Mouse (Mus musculus) gastrocnemius, adult 18-20 months (tissue): ENCODE measurements at regions not wholly inside any gene's neighbourhood (a gene's known extent, or its start where the extent isn't known, plus 50 kb on each side); places are given as distances from the start of the nearest gene placed in this dataset.

ENCODE experiments used
- DNase-seq: peaks from one replicate; pipeline ENCODE4 v3.0.0; 2021; ENCODE audit warnings: low spot score

DNA sequence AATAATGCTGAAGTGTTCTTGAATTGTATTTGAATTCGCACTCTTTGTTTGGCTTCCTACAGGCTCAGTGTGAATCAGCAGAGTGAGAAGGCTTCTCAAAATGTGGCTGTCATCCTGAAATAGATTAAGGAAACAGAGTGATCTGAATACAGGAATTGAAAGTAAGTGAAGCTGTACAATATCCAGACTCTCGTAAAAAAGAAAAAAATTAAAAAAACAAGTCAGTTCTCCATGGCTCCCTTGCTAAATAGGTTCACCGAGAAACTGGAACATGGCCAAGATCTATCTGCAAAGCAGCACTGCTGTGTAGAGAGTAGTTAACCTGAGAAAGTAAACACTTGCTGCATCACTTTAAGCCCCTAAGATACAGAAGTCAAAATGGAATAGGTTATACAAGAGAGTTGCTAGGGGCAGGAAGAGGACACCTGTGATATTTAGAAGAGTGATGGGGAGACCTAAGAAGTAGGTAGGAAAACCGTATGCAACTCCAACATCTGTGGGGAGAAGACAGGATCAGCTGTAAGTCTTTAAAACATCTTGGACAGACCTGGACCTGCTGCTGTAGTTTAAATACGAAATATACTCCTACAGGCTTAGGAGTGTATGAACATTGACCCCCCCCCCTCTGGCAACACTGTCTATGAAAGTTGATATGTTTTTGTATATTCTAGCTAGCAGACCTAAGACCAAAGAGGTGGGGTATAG lies 423.3 kb downstream of the Basp1 start:
- DNase-seq: no peak

GRCm38 (mm10) chr15:24980841-24981240 lies 432.7 kb downstream of the Basp1 start:
- DNase-seq: no peak

GRCm38 (mm10) chr15:24972020-24972419 lies 441.5 kb downstream of the Basp1 start:
- DNase-seq: no peak

- no peak for DNase-seq
Observed at GRCm38 (mm10) chr15:24969391-24969812, 444.2 kb downstream of the Basp1 start.

- DNase-seq: no peak
Observed at GRCm38 (mm10) chr15:24968636-24969317, 444.8 kb downstream of the Basp1 start.

DNA sequence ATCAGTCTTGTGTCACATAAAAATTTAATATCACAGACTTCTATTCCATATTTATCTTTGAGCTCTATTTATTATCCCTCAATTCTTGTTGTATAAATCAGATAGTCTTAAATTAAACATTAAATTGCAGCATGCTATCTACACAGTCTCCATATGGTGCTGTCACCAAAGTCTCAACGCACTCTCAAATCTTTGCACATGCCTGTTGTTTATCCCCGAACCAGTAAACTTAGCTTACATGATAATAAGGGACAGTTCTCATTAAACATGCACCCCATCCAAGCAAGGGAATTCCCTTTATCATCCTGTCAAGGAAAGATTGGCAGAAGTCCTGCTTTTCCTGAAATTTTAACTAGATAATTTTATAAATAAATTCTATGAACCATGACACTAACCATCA lies 483.8 kb downstream of the Basp1 start:
- no peak for DNase-seq

DNA sequence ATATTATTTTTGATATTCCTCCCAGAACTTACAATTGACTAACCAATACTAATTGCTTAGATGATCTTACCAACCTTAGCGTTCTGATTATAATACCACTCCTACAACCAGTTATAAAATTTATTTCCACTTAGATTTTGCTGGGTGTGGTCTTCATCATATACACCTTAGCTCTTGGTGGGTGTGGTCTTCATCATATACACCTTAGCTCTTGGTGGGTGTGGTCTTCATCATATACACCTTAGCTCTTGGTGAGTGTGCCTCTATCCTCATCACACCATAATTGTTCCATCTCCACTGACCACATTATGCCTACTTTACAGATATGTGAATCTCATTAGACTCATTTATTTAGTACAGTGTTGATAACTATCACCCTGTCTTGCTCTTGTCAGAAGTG lies 501.7 kb downstream of the Basp1 start:
- no peak for DNase-seq

- DNase-seq: no peak
Observed at GRCm38 (mm10) chr15:24911466-24911865, 502.1 kb downstream of the Basp1 start.

GRCm38 (mm10) chr15:24906957-24907356 lies 506.6 kb downstream of the Basp1 start:
- no peak for DNase-seq

- no peak for DNase-seq
Observed at GRCm38 (mm10) chr15:24878846-24879245, 534.7 kb downstream of the Basp1 start.

DNA sequence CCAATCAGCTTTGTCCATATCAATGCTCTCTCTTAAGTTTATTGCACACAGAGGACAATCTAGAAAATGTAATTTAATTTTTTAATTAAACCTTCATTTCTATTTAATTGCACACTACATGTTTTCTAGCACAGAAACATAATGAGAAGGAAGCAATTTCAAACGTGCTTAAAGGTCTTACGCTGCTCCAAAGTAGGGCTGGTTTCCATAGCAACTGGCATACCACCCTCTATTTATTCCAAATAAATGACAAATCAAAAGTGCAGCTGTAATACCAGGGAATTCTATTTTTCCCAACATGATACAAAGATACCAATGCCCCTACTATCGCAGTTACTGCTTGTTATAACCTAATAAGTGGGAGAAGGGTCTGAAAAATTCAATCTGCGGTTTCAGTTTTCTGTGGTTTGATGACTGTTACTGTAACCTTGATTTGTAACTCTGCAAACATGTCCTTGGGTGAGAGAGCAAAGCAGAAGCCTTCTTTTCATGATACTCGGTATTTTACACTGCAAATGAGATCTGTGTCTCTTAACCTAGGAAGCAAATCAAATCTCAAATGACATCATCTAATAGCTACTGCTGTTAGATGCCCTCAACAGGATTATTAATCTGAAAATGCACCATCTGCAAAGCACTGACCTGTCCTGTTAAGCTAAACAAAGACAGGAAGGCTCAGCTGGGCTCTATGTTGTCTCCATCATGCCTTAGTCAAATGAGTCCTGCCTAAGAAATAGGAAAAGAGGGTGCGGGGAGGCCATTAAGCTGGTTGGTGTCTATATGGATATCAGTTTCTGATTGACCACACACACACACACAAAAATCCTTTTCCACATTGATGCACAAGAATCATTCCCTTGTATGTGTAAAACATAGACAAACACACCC lies 535.6 kb downstream of the Basp1 start:
- DNase-seq: no peak

DNA sequence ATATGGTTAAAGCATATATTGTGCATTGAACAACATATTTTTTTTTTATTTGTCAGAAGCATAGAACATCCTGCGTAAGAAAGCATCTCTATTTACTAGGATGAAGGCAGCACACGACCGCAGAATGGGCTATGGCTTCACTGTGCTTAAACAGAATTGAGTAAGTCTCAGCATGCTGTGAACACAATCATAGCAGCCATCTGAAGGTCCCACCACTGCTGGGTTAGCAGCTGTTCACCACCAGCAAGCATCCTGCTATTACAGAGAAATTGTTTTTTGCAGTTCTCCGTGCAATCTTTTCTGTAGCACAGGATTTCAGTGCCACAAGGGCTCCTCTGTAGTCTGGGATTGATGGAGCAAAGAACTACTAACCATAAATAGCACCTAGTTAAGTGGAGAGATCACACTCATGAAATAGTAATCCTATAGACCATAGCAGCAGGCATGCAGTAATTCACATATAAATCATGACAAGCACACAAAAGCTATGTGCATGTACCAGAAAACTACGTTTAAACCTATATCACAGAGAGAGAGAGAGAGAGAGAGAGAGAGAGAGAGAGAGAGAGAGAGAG lies 537.3 kb downstream of the Basp1 start:
- no peak for DNase-seq

DNA sequence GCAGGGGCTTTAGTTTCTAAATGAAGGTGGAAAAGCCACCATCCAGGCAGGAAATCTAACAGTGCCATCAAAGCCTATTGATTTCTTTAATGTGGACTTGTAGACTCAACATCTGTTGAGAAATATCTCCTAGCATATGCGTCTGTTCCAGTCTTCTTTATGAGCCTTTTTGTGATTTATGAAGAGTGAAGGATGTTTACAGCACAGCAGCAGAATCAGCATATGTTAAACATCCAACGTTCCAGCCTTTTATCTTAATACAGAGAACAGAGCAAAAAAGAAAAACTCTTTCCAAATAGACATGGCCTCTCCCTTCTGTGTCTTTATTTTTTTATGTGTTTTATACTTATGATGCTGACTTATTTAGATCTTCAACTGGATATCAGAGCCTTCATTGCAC lies 573.3 kb downstream of the Basp1 start:
- DNase-seq: no peak

DNA sequence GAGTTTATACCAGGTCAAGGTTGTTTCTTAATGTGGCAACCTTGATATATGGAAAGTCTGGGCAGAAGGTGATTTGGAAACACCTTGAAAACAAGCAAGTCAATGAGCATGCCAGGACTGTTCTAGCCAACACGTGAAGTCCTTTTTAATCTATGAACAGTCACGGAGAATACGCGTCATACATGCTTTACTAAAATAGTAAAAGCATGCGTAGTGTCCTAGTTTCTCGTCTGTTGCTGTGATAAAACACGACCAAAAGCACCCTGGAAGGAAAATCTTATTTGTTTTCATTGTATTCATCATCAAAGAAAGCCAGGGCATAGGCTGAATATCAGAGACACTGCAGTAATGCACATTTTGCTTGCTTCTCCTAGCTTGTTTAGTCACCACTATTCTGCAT lies 575.2 kb downstream of the Basp1 start:
- DNase-seq: no peak

DNA sequence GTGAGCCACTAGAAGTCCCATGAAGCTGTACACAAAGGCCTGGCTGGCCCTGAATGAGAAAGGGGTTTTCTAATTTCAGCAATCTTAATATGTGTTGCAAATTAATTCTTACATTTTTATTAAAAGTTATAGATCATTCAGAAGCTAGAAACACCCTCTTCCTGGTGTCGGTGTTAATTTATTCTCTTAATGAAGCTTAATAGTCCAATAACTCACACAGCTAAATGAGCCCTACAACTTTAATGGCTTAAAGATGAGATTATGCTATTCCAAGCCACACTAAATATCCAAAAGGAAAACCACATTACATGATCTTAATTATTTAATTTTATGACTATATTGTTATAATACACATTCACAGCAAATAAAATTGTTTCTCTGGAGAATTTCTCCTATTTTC lies 585.7 kb downstream of the Basp1 start:
- no peak for DNase-seq

DNA sequence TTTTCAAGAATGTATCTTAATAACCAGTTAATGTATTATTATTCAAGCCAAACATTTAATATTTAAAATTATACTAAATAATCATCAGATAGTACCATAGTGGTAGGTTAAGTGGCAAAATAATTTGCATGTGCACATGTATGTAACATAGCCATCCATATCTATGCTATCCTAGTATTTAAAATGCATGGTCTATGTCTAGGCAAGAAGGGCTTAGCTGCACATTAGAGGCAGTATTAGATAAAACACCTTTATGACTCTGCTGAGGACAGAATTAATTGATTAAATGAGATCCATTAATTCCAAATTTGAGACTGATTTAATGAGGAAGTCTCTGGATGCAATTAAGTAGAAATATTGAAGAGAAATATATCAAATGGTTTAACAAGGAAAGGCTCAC lies 586.3 kb downstream of the Basp1 start:
- no peak for DNase-seq

DNA sequence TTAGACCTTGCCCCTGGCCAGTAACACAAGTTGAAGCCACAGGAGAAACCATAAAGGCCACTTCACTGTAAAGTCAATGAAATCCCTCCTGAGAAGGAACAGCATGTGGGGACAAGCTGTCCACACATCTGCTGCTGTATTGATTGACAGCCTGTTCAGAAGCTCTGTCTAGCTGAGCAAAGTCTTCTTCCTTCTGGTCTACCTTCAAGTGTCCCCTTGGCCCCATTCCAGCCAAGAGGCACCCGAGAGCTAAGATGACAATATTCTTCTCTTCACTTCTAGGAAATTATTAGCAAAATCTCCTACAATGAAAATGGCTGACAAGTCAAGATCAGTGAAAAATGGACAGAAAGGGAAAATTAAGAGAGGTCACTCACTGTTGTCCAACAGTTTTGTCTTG lies 616.7 kb downstream of the Basp1 start:
- DNase-seq: no peak

GRCm38 (mm10) chr15:24793381-24793780 lies 620.2 kb downstream of the Basp1 start:
- peak; percentile 13 for DNase-seq

GRCm38 (mm10) chr15:24786336-24786735 lies 627.2 kb downstream of the Basp1 start:
- no peak for DNase-seq

DNA sequence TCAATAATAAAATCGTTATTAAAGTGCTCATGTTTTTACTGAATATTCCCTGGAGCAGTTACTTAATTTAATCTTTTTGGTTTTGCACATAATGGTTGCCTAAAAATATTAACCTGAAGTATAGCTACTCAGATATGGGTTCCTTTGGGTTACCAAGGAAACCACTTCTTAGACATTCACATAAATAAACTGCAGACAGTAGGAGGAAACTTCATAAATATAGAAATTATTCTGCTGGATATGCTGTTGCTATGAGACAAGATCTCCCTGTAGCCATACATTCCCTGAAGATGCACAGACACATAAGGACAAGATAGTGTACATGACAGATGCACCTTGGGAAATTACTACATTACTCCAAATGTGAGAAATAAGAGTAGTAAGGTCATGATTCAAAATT lies 635.3 kb downstream of the Basp1 start:
- no peak for DNase-seq

DNA sequence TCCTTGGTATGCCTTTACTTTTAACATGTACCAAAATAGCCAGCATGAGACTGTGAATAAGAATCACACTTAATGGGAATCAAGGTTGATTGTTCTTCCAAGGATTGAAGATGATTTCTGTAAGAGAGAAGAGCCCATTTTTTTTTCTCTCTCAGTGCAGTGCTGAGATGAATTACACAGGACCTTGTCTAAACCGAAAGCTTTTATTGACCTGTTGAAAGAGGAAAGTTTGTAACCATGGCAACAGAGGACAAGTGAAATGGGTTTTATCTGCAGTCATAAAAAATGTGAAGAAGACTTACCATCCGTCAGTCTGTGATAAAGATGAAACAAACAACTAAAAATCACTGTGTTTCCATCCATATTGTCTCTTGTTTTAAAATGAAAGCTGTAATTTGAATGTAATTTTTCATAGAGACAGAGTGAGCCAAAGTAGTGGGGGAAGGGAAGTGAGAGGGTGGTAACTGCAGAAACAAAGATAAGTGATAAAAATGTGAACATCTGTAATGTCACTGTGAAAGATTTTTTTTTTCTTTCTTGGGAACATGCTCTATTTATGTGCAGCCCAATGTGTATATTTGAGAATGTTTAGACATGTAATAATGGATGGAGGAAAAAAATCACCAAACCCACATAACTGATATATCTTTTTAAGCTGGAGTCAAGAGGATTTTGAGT lies 661.9 kb downstream of the Basp1 start:
- no peak for DNase-seq
